Mouse (Mus musculus): ENCODE results near the gene Hibadh. TPM values are rescaled to one million over a fixed set of nuclear protein-coding genes. Genes with fewer than 3 reads are reported as not detected.
A peak's percentile ranks its signal among the peaks of the same experiment; 100 is the strongest.

The Hibadh gene
- polyA plus RNA-seq, 1 experiment from 2014 or later = 49.3 TPM

GRCm38 (mm10) chr6:52626735-52627134, 13.5 kb downstream of the Hibadh start:
- H3K4me2 ChIP-seq = no peak overlapping the region
- 92% methylated on average over 4 of the region's 4 CpGs for WGBS
- H3K27me3 ChIP-seq (ENCODE audit: control insufficient read depth, insufficient read depth, low read length) = no peaks in the 10 kb centered on the region
- H3K9me3 ChIP-seq (ENCODE audit: control insufficient read depth, low read length) = no peaks in the 10 kb centered on the region
- no peaks in the 10 kb centered on the region for H3K4me1 ChIP-seq (ENCODE audit: control insufficient read depth, insufficient read depth, low read length)
- H3K4me3 ChIP-seq (ENCODE audit: low read depth, low read length) = no peak overlapping the region
- no peak overlapping the region for H3K27ac ChIP-seq (ENCODE audit: low read depth, low read length)
- no peak for ATAC-seq (ENCODE audit: low FRiP score)
- no peak overlapping the region for H3K9ac ChIP-seq (ENCODE audit: low read length)
- DNase-seq (ENCODE audit: low spot score, missing footprints) = no peak
- no peaks in the 10 kb centered on the region for H3K36me3 ChIP-seq (ENCODE audit: control insufficient read depth, insufficient read depth, low read length)

GRCm38 (mm10) chr6:52623741-52624140, 16.4 kb downstream of the Hibadh start:
- no peaks in the 10 kb centered on the region for H3K27me3 ChIP-seq (ENCODE audit: control insufficient read depth, insufficient read depth, low read length)
- H3K4me3 ChIP-seq (ENCODE audit: low read depth, low read length) = no peak overlapping the region
- no peak overlapping the region for H3K4me2 ChIP-seq
- H3K9me3 ChIP-seq (ENCODE audit: control insufficient read depth, low read length) = no peaks in the 10 kb centered on the region
- H3K4me1 ChIP-seq (ENCODE audit: control insufficient read depth, insufficient read depth, low read length) = no peaks in the 10 kb centered on the region
- WGBS = 96% methylated on average over 3 of the region's 3 CpGs
- no peak overlapping the region for H3K27ac ChIP-seq (ENCODE audit: low read depth, low read length)
- no peak for DNase-seq (ENCODE audit: low spot score, missing footprints)
- no peak overlapping the region for H3K9ac ChIP-seq (ENCODE audit: low read length)
- no peak for ATAC-seq (ENCODE audit: low FRiP score)
- no peaks in the 10 kb centered on the region for H3K36me3 ChIP-seq (ENCODE audit: control insufficient read depth, insufficient read depth, low read length)

- H3K4me3 ChIP-seq (ENCODE audit: low read depth, low read length) = no peak overlapping the region
- 81% methylated on average over 11 of the region's 11 CpGs for WGBS
These were observed 18.3 kb downstream of the Hibadh start for GRCm38 (mm10) chr6:52621731-52622480.

GRCm38 (mm10) chr6:52620090-52620489, 20.1 kb downstream of the Hibadh start:
- H3K27ac ChIP-seq (ENCODE audit: low read depth, low read length) = no peak overlapping the region
- no peak for DNase-seq (ENCODE audit: low spot score, missing footprints)
- no peaks in the 10 kb centered on the region for H3K27me3 ChIP-seq (ENCODE audit: control insufficient read depth, insufficient read depth, low read length)
- no peak overlapping the region for H3K4me2 ChIP-seq
- no peak overlapping the region for H3K9ac ChIP-seq (ENCODE audit: low read length)
- H3K4me1 ChIP-seq (ENCODE audit: control insufficient read depth, insufficient read depth, low read length) = no peaks in the 10 kb centered on the region
- ATAC-seq (ENCODE audit: low FRiP score) = no peak
- no peaks in the 10 kb centered on the region for H3K36me3 ChIP-seq (ENCODE audit: control insufficient read depth, insufficient read depth, low read length)
- 90% methylated on average over 2 of the region's 2 CpGs for WGBS
- no peak overlapping the region for H3K4me3 ChIP-seq (ENCODE audit: low read depth, low read length)
- no peaks in the 10 kb centered on the region for H3K9me3 ChIP-seq (ENCODE audit: control insufficient read depth, low read length)

More at GRCm38 (mm10) chr6:52621731-52622480, 18.3 kb downstream of the Hibadh start:
- ATAC-seq (ENCODE audit: low FRiP score) = no peak
- DNase-seq (ENCODE audit: low spot score, missing footprints) = no peak
- Histone ChIP-seq H3K36me3 (ENCODE audit: control insufficient read depth, insufficient read depth, low read length) (no peaks in the 10 kb centered on the region), H3K27ac (ENCODE audit: low read depth, low read length) (no peak overlapping the region), H3K27me3 (ENCODE audit: control insufficient read depth, insufficient read depth, low read length) (no peaks in the 10 kb centered on the region), H3K9me3 (ENCODE audit: control insufficient read depth, low read length) (no peaks in the 10 kb centered on the region), H3K4me1 (ENCODE audit: control insufficient read depth, insufficient read depth, low read length) (no peaks in the 10 kb centered on the region), H3K4me2 (no peak overlapping the region), H3K9ac (ENCODE audit: low read length) (no peak overlapping the region)

GRCm38 (mm10) chr6:52609626-52610352, 30.4 kb downstream of the Hibadh start:
- no peaks in the 10 kb centered on the region for H3K27me3 ChIP-seq (ENCODE audit: control insufficient read depth, insufficient read depth, low read length)
- 87% methylated on average over 6 of the region's 6 CpGs for WGBS
- H3K4me1 ChIP-seq (ENCODE audit: control insufficient read depth, insufficient read depth, low read length) = no peaks in the 10 kb centered on the region
- H3K27ac ChIP-seq (ENCODE audit: low read depth, low read length) = no peak overlapping the region
- no peak overlapping the region for H3K9ac ChIP-seq (ENCODE audit: low read length)
- no peaks in the 10 kb centered on the region for H3K36me3 ChIP-seq (ENCODE audit: control insufficient read depth, insufficient read depth, low read length)
- DNase-seq (ENCODE audit: low spot score, missing footprints) (peak; percentile 82), ATAC-seq (ENCODE audit: low FRiP score) (no peak)
- H3K4me2 ChIP-seq = no peak overlapping the region
- no peak overlapping the region for H3K4me3 ChIP-seq (ENCODE audit: low read depth, low read length)
- H3K9me3 ChIP-seq (ENCODE audit: control insufficient read depth, low read length) = no peaks in the 10 kb centered on the region

- no peak overlapping the region for H3K9ac ChIP-seq (ENCODE audit: low read length)
These were observed 32.1 kb downstream of the Hibadh start for GRCm38 (mm10) chr6:52608121-52608520.

GRCm38 (mm10) chr6:52606746-52607347, 33.3 kb downstream of the Hibadh start:
- WGBS = 91% methylated on average over 7 of the region's 7 CpGs
- no peaks in the 10 kb centered on the region for H3K27me3 ChIP-seq (ENCODE audit: control insufficient read depth, insufficient read depth, low read length)
- H3K4me2 ChIP-seq = no peak overlapping the region
- no peak for DNase-seq (ENCODE audit: low spot score, missing footprints)
- H3K4me3 ChIP-seq (ENCODE audit: low read depth, low read length) = no peak overlapping the region
- H3K9ac ChIP-seq (ENCODE audit: low read length) = no peak overlapping the region
- no peak overlapping the region for H3K27ac ChIP-seq (ENCODE audit: low read depth, low read length)
- no peaks in the 10 kb centered on the region for H3K9me3 ChIP-seq (ENCODE audit: control insufficient read depth, low read length)
- no peak for ATAC-seq (ENCODE audit: low FRiP score)
- H3K4me1 ChIP-seq (ENCODE audit: control insufficient read depth, insufficient read depth, low read length) = no peaks in the 10 kb centered on the region
- H3K36me3 ChIP-seq (ENCODE audit: control insufficient read depth, insufficient read depth, low read length) = no peaks in the 10 kb centered on the region

More at GRCm38 (mm10) chr6:52608121-52608520, 32.1 kb downstream of the Hibadh start:
- no peak overlapping the region for H3K27ac ChIP-seq (ENCODE audit: low read depth, low read length)
- ATAC-seq (ENCODE audit: low FRiP score) = no peak
- H3K36me3 ChIP-seq (ENCODE audit: control insufficient read depth, insufficient read depth, low read length) = no peaks in the 10 kb centered on the region
- no peaks in the 10 kb centered on the region for H3K27me3 ChIP-seq (ENCODE audit: control insufficient read depth, insufficient read depth, low read length)
- H3K4me1 ChIP-seq (ENCODE audit: control insufficient read depth, insufficient read depth, low read length) = no peaks in the 10 kb centered on the region
- no peaks in the 10 kb centered on the region for H3K9me3 ChIP-seq (ENCODE audit: control insufficient read depth, low read length)
- 95% methylated on average over 4 of the region's 4 CpGs for WGBS
- no peak overlapping the region for H3K4me2 ChIP-seq
- DNase-seq (ENCODE audit: low spot score, missing footprints) = no peak
- no peak overlapping the region for H3K4me3 ChIP-seq (ENCODE audit: low read depth, low read length)

GRCm38 (mm10) chr6:52601706-52602642, 38.2 kb downstream of the Hibadh start:
- Histone ChIP-seq H3K4me1 (ENCODE audit: control insufficient read depth, insufficient read depth, low read length) (no peaks in the 10 kb centered on the region), H3K4me2 (no peak overlapping the region), H3K27ac (ENCODE audit: low read depth, low read length) (no peak overlapping the region), H3K9ac (ENCODE audit: low read length) (no peak overlapping the region), H3K36me3 (ENCODE audit: control insufficient read depth, insufficient read depth, low read length) (no peaks in the 10 kb centered on the region), H3K27me3 (ENCODE audit: control insufficient read depth, insufficient read depth, low read length) (no peaks in the 10 kb centered on the region), H3K9me3 (ENCODE audit: control insufficient read depth, low read length) (no peaks in the 10 kb centered on the region), H3K4me3 (ENCODE audit: low read depth, low read length) (no peak overlapping the region)
- DNase-seq (ENCODE audit: low spot score, missing footprints) (no peak), ATAC-seq (ENCODE audit: low FRiP score) (no peak)
- WGBS = 81% methylated on average over 7 of the region's 7 CpGs

All from midbrain, embryonic 11.5 days (tissue).